Mouse (Mus musculus) CH12.LX (cell line): ENCODE data around the gene Myo18a. TPM values are rescaled to one million over a fixed set of nuclear protein-coding genes. Genes with fewer than 3 reads are reported as not detected.

Experiments
- DNase-seq: peaks from one replicate; pipeline ENCODE4 v3.0.0-alpha.2; 2013; ENCODE audit errors: extremely low read depth
- H3K27ac ChIP-seq: 2 replicates; pipeline ENCODE4 v1.5.1; 2012; ENCODE audit warnings: low read depth, mild to moderate bottlenecking, control low read depth, moderate library complexity; ENCODE audit not compliant: insufficient read depth
- H3K27me3 ChIP-seq: replicated peaks from 2 replicates; pipeline ENCODE3; 2012; ENCODE audit warnings: inconsistent platforms
- H3K36me3 ChIP-seq, 2 experiments: replicated peaks in 1 of 2; 2 replicates each; pipeline versions ENCODE3 to v1.6.1; 2012; ENCODE audit warnings: inconsistent platforms in 1 of 2, low read length in 1 of 2, mild to moderate bottlenecking in 1 of 2, mixed read lengths in 1 of 2, moderate library complexity in 1 of 2; ENCODE audit not compliant: control insufficient read depth in 1 of 2, insufficient read depth in 1 of 2
- H3K4me1 ChIP-seq, 2 experiments: 2 replicates each; pipeline ENCODE4 v1.6.1; 2012; ENCODE audit warnings: inconsistent platforms in 1 of 2, moderate library complexity in 1 of 2; ENCODE audit not compliant: insufficient read depth in 2 of 2, control insufficient read depth in 1 of 2
- H3K4me2 ChIP-seq: 2 replicates; pipeline ENCODE4 v1.6.1; 2012; ENCODE audit warnings: low read depth, mild to moderate bottlenecking, control low read depth; ENCODE audit not compliant: poor library complexity, insufficient read depth, severe bottlenecking
- H3K4me3 ChIP-seq, 3 experiments: fragments of 150-350 bp in 1 of 3; sonication (generic) in 1 of 3; replicated peaks in 1 of 3; 2 replicates each; pipeline versions ENCODE3 to v1.5.1; 2011 to 2012; ENCODE audit warnings: low read depth in 2 of 3, low read length in 2 of 3, mild to moderate bottlenecking in 2 of 3, moderate library complexity in 2 of 3, control low read depth in 1 of 3, improper control_type of control experiment in 1 of 3, inconsistent platforms in 1 of 3, mixed read lengths in 1 of 3; ENCODE audit not compliant: poor library complexity in 1 of 3
- H3K79me2 ChIP-seq: replicated peaks from 2 replicates; pipeline ENCODE4 v1.6.1; 2012; ENCODE audit warnings: mild to moderate bottlenecking, moderate library complexity; ENCODE audit not compliant: control insufficient read depth, poor library complexity, insufficient read depth, severe bottlenecking; ENCODE audit errors: extremely low read depth
- H3K9ac ChIP-seq: 2 replicates; pipeline ENCODE4 v1.6.1; 2012; ENCODE audit warnings: low read depth, mild to moderate bottlenecking, control low read depth, moderate library complexity; ENCODE audit not compliant: insufficient read depth
- H3K9me3 ChIP-seq: replicated peaks from 2 replicates; pipeline ENCODE3; 2012; ENCODE audit warnings: low read length, inconsistent platforms, mixed read lengths
- CHD1 ChIP-seq: IDR thresholded peaks from 2 replicates; pipeline ENCODE4 v1.6.1; 2012; ENCODE audit warnings: low read depth, low read length, improper control_type of control experiment, inconsistent platforms
- ELF1 ChIP-seq: IDR thresholded peaks from 2 replicates; pipeline ENCODE4 v1.6.1; 2014; ENCODE audit warnings: low read depth, mild to moderate bottlenecking, inconsistent platforms, low read length, improper control_type of control experiment
- GABPA ChIP-seq: IDR thresholded peaks from 2 replicates; pipeline ENCODE4 v1.6.1; 2012; ENCODE audit warnings: low read depth, low read length, improper control_type of control experiment, inconsistent platforms; ENCODE audit not compliant: insufficient replicate concordance
- HCFC1 ChIP-seq: IDR thresholded peaks from 2 replicates; pipeline ENCODE4 v1.6.1; 2012; ENCODE audit warnings: low read depth, mild to moderate bottlenecking, inconsistent platforms, low read length, improper control_type of control experiment
- JUN ChIP-seq: IDR thresholded peaks from 2 replicates; pipeline ENCODE4 v1.6.1; 2011; ENCODE audit warnings: low read depth, mild to moderate bottlenecking, low read length, improper control_type of control experiment, moderate library complexity; ENCODE audit not compliant: insufficient read depth
- KAT2A ChIP-seq: IDR thresholded peaks from 2 replicates; pipeline ENCODE4 v1.6.1; 2012; ENCODE audit warnings: low read length, improper control_type of control experiment, inconsistent platforms; ENCODE audit not compliant: insufficient replicate concordance
- MYC ChIP-seq: IDR thresholded peaks from 2 replicates; pipeline ENCODE4 v1.6.1; 2011; ENCODE audit warnings: low read depth, mild to moderate bottlenecking, improper control_type of control experiment, low read length
- NELFE ChIP-seq: IDR thresholded peaks from 2 replicates; pipeline ENCODE4 v1.6.1; 2011; ENCODE audit warnings: low read depth, low read length, improper control_type of control experiment
- POLR2A ChIP-seq: IDR thresholded peaks from 2 replicates; pipeline ENCODE4 v1.6.1; 2011; ENCODE audit warnings: low read depth, mild to moderate bottlenecking, improper control_type of control experiment, low read length
- TCF12 ChIP-seq: IDR thresholded peaks from 2 replicates; pipeline ENCODE4 v1.6.1; 2014; ENCODE audit warnings: low read depth, mild to moderate bottlenecking, inconsistent platforms, low read length, improper control_type of control experiment
- UBTF ChIP-seq: IDR thresholded peaks from 2 replicates; pipeline ENCODE4 v1.6.1; 2012; ENCODE audit warnings: low read depth, mild to moderate bottlenecking, inconsistent platforms, low read length, improper control_type of control experiment, moderate library complexity
- ZMIZ1 ChIP-seq: IDR thresholded peaks from 2 replicates; pipeline ENCODE4 v1.6.1; 2012; ENCODE audit warnings: low read depth, mild to moderate bottlenecking, inconsistent platforms, low read length, improper control_type of control experiment
- dilution Hi-C: fragments of 300-500 bp; cut with MboI; formaldehyde crosslinking; loops from 2 replicates; pipeline ENCODE4 v1.14.3; 2020; ENCODE audit warnings: low sequenced_read_pairs; ENCODE audit not compliant: extremely low pct_unique_long_range_greater_than_20kb, extremely low pct_ligation_motif_present
- in situ Hi-C: fragments of 300-500 bp; cut with MboI; formaldehyde crosslinking; loops from 3 replicates; pipeline ENCODE4 v1.14.3; 2019; ENCODE audit warnings: low sequenced_read_pairs, low pct_ligation_motif_present, low pct_unique_long_range_greater_than_20kb, mixed read lengths
- polyA plus RNA-seq: library from polyadenylated mRNA; unstranded; fragments of >175 nt; gene quantifications from 2 replicates; pipeline ENCODE4 v1.2.1, GENCODE M21; 2012; ENCODE audit warnings: low read depth; ENCODE audit not compliant: insufficient read length
- total RNA-seq, 2 experiments: library from RNA; depleted of rRNA; stranded (reverse); fragments of 300-350 nt in 1 of 2; fragments of >200 nt in 1 of 2; gene quantifications; 2 replicates each; pipeline ENCODE4 v1.2.3; 2012 to 2014

The Myo18a gene
- total and polyA plus RNA-seq, 3 experiments: 6.3 to 24.8 (median 16.8) TPM

- dilution Hi-C loops: no loop called here
- Histone ChIP-seq H3K9me3 (peaks cover 3% of the 10 kb centered on the region), H3K9ac (no peak overlapping the region), H3K27ac (no peak overlapping the region), H3K36me3 (peaks cover 35 to 94% of the 10 kb centered on the region in 2 experiments), H3K4me2 (no peak overlapping the region), H3K79me2 (no peaks in the 10 kb centered on the region), H3K4me1 (peaks cover 0 to 16% of the 10 kb centered on the region in 2 experiments; a peak in 2 of 4 replicates), H3K4me3 (no peak overlapping the region), H3K27me3 (no peaks in the 10 kb centered on the region)
- no peak for DNase-seq
- in situ Hi-C loops: no loop called here
- TF ChIP-seq UBTF (no peak), TCF12 (no peak), JUN (no peak), KAT2A (no peak), MYC (no peak)
Observed at GRCm38 (mm10) chr11:77837856-77838255, 74.8 kb downstream of the Myo18a start.

GRCm38 (mm10) chr11:77840523-77841245 is 77.6 kb downstream of the Myo18a start:
- H3K27me3 ChIP-seq: no peaks in the 10 kb centered on the region
- no peak overlapping the region for H3K4me2 ChIP-seq
- peaks cover 51 to 96% of the 10 kb centered on the region in 2 experiments for H3K36me3 ChIP-seq
- peaks cover 4 to 32% of the 10 kb centered on the region in 2 experiments; a peak in 2 of 4 replicates for H3K4me1 ChIP-seq
- dilution Hi-C loops (no loop called here), in situ Hi-C loops (no loop called here)
- no peak overlapping the region for H3K9ac ChIP-seq
- no peaks in the 10 kb centered on the region for H3K79me2 ChIP-seq
- no peak for DNase-seq
- no peak overlapping the region for H3K4me3 ChIP-seq
- TF ChIP-seq UBTF: no peak
- no peak for TF ChIP-seq HCFC1
- TF ChIP-seq GABPA: no peak
- TF ChIP-seq ZMIZ1: no peak
- no peak for TF ChIP-seq POLR2A
- no peak for TF ChIP-seq CHD1
- no peak for TF ChIP-seq NELFE
- no peak for TF ChIP-seq ELF1
- H3K27ac ChIP-seq: no peak overlapping the region
- H3K9me3 ChIP-seq: no peaks in the 10 kb centered on the region
